Mouse (Mus musculus): Measurements from ENCODE around the gene Fbxw21.

- no peak for TF ChIP-seq CTCF (IDR thresholded peaks at IDR 0.05; ENCODE audit: low read depth, low read length)
- no peak for TF ChIP-seq POLR2A (IDR thresholded peaks at IDR 0.05; ENCODE audit: borderline replicate concordance, low read depth, low read length)
These were observed 15.4 kb upstream of the Fbxw21 start for GRCm38 (mm10) chr9:109177208-109177607.
